Mouse (Mus musculus): Measurements from ENCODE around the gene Sptlc2. TPM values are rescaled to one million over a fixed set of nuclear protein-coding genes. Genes with fewer than 3 reads are reported as not detected.
"Not testable (repeated sequence)": the region's sequence is repeated elsewhere in the genome, so short reads cannot be mapped to it uniquely, and the experiment has no call there.

Gene Sptlc2
- polyA plus RNA-seq, 1 experiment = 35.0 TPM

DNA sequence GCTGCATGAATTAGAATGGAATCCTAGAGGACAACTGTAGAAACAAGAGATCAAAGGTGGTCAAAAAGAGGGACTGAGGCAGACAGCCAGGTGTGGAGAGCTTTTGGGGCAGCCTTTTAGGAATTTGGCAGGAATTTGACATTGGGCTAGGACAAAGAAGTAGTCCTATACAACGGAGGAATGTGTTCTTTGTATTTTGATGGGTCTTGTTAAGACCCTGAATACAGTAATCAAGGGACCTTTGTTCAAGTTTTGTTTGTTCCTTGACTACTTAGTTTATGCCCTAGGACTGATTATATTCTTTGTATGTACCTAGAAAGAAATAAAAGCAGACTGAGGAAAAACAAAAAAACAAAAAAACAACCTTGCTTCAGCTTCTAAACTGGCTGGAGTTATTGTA, 70.2 kb downstream of the Sptlc2 start:
- Histone ChIP-seq H3K27ac (ENCODE audit: insufficient read depth, low read depth, low read length) (no peak overlapping the region), H3K27me3 (replicated peaks; ENCODE audit: control insufficient read depth, insufficient read depth, low read length) (no peaks in the 10 kb centered on the region), H3K4me3 (ENCODE audit: insufficient read depth, low read depth, low read length) (no peak overlapping the region), H3K36me3 (ENCODE audit: control insufficient read depth, insufficient read depth, low read length) (no peaks in the 10 kb centered on the region), H3K4me1 (ENCODE audit: control insufficient read depth, insufficient read depth, low read length) (no peaks in the 10 kb centered on the region)
- 87% methylated on average over 1 of the region's 1 CpGs for WGBS
- no peak for DNase-seq
- TF ChIP-seq CTCF (conservative IDR thresholded peaks at IDR 0.05; ENCODE audit: insufficient read depth, insufficient read length, low read depth, low read length) (no peak), POLR2A (IDR thresholded peaks at IDR 0.05; ENCODE audit: low read depth, low read length) (no peak)

DNA sequence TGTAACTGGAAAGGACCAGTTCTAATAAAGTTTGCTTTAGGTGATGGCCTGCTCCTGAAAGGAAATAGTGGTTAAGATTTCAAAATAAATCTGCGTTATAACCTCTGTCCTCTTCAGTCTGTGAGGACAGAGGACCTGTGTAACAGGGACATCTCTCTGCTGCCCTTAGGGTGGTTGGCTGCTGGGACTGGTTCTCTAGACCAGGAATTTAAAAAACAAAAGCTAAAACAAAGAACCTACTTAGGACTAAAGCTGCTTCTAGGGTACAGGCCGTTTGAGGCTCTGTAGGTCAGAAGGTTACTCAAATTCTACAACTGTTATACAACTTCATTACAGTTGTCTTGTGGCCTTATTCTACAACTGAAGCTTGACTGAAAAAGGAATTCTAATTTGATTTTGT, 75.1 kb downstream of the Sptlc2 start:
- no peak for DNase-seq
- no peak overlapping the region for H3K4me3 ChIP-seq (ENCODE audit: insufficient read depth, low read depth, low read length)
- WGBS = 57% methylated on average over 2 of the region's 2 CpGs
- H3K27ac ChIP-seq (ENCODE audit: insufficient read depth, low read depth, low read length) = no peak overlapping the region
- peaks cover 4% of the 10 kb centered on the region for H3K36me3 ChIP-seq (ENCODE audit: control insufficient read depth, insufficient read depth, low read length)
- no peaks in the 10 kb centered on the region for H3K27me3 ChIP-seq (replicated peaks; ENCODE audit: control insufficient read depth, insufficient read depth, low read length)
- no peaks in the 10 kb centered on the region for H3K4me1 ChIP-seq (ENCODE audit: control insufficient read depth, insufficient read depth, low read length)
- TF ChIP-seq CTCF (conservative IDR thresholded peaks at IDR 0.05; ENCODE audit: insufficient read depth, insufficient read length, low read depth, low read length) = no peak
- no peak for TF ChIP-seq POLR2A (IDR thresholded peaks at IDR 0.05; ENCODE audit: low read depth, low read length)

DNA sequence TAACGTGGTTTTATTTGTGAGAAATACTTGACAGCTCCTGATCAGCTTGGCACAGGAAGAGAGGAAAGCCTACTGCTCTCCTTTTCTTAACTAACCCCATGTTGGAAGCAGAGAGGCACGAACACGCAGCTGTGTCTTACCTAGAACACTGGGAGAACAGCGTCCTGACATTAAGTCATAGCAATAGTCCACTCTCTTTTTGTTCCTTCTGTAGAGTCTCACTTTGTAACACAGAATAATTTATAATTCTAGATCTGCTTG, 81.6 kb downstream of the Sptlc2 start:
- 78% methylated on average over 4 of the region's 4 CpGs for WGBS
- not testable (repeated sequence) for H3K27me3 ChIP-seq (replicated peaks; ENCODE audit: control insufficient read depth, insufficient read depth, low read length); H3K36me3 ChIP-seq (ENCODE audit: control insufficient read depth, insufficient read depth, low read length); DNase-seq; H3K4me1 ChIP-seq (ENCODE audit: control insufficient read depth, insufficient read depth, low read length); H3K27ac ChIP-seq (ENCODE audit: insufficient read depth, low read depth, low read length); H3K4me3 ChIP-seq (ENCODE audit: insufficient read depth, low read depth, low read length)

DNA sequence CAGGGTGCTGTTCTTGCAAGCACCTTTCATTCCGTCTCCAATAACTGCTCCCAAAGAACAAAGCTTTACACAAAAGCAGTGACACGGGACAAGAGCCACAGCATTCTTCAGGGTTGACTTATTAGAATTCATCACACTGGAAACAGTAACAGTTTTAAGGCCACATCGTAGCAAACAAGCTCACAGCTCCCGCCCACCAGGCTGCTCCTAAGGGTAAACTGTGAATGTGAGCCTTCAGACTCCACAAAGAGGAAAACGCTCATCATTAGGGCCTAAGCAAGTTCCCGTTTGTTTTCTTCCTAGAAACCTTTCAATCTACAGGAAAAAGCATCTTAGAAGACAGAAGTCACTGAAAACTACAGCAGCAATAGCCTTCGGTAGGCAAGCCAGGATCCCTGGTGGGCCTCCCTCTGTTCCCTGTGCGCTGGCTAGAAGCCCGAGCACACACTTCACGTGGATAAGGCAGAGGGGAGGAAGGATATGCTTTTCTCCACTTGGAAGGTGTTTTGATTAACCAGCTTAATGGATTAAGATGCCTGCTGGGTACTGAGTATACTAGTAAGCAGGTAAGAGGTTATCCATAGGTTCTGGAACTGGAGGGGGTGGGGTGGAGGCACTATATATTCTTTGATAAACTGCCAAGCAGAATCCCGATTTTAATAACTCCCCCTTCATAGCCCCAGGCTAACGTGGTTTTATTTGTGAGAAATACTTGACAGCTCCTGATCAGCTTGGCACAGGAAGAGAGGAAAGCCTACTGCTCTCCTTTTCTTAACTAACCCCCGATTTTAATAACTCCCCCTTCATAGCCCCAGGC, 82.2 kb downstream of the Sptlc2 start:
- WGBS = 47% methylated on average over 13 of the region's 13 CpGs
- TF ChIP-seq POLR2A (IDR thresholded peaks at IDR 0.05; ENCODE audit: low read depth, low read length) (no peak), CTCF (conservative IDR thresholded peaks at IDR 0.05; ENCODE audit: insufficient read depth, insufficient read length, low read depth, low read length) (no peak)
- Histone ChIP-seq H3K4me3 (ENCODE audit: insufficient read depth, low read depth, low read length) (no peak overlapping the region), H3K27me3 (replicated peaks; ENCODE audit: control insufficient read depth, insufficient read depth, low read length) (no peaks in the 10 kb centered on the region), H3K36me3 (ENCODE audit: control insufficient read depth, insufficient read depth, low read length) (peaks cover 4% of the 10 kb centered on the region), H3K27ac (ENCODE audit: insufficient read depth, low read depth, low read length) (no peak overlapping the region), H3K4me1 (ENCODE audit: control insufficient read depth, insufficient read depth, low read length) (no peaks in the 10 kb centered on the region)
- DNase-seq = no peak

DNA sequence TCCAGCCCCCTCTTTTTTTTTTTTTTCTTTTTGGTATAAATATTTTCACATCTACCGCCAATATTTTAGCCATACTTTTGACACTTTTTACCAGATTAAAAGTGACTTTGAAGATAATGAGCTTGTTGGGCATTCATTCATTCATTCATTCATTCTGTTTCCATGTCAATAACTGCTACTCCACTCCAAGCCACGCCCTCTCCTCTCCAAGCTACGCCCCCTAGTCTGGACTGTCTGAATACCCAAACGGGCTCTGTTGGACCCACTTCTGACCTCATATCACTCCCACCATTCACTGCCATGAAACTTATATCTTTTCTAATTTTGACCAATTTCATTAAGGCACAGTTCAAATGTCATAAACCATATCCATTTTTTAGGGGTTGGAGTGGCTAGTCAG, 87.0 kb downstream of the Sptlc2 start:
- Histone ChIP-seq H3K36me3 (ENCODE audit: control insufficient read depth, insufficient read depth, low read length) (no peaks in the 10 kb centered on the region), H3K4me3 (ENCODE audit: insufficient read depth, low read depth, low read length) (no peak overlapping the region), H3K4me1 (ENCODE audit: control insufficient read depth, insufficient read depth, low read length) (no peaks in the 10 kb centered on the region), H3K27me3 (replicated peaks; ENCODE audit: control insufficient read depth, insufficient read depth, low read length) (0 out of 2 replicates have a peak, but pooled peaks cover 1% of the 10 kb centered on the region), H3K27ac (ENCODE audit: insufficient read depth, low read depth, low read length) (no peak overlapping the region)
- TF ChIP-seq POLR2A (IDR thresholded peaks at IDR 0.05; ENCODE audit: low read depth, low read length) (no peak), CTCF (conservative IDR thresholded peaks at IDR 0.05; ENCODE audit: insufficient read depth, insufficient read length, low read depth, low read length) (no peak)
- 61% methylated on average over 4 of the region's 4 CpGs for WGBS
- DNase-seq = no peak

DNA sequence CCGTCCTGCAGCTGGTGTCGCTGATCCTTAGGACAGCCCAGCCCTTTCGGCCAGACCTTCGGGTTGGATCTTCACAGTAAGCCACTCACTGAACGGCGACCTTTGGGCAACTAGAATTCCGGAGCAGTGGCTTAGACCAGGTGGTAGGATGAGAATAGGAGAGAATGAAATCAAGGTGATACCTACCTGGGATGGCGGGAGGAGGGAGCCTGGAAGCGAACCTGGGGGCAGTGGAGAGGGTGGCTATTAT, 87.8 kb downstream of the Sptlc2 start:
- 3% methylated on average over 9 of the region's 9 CpGs for WGBS

DNA sequence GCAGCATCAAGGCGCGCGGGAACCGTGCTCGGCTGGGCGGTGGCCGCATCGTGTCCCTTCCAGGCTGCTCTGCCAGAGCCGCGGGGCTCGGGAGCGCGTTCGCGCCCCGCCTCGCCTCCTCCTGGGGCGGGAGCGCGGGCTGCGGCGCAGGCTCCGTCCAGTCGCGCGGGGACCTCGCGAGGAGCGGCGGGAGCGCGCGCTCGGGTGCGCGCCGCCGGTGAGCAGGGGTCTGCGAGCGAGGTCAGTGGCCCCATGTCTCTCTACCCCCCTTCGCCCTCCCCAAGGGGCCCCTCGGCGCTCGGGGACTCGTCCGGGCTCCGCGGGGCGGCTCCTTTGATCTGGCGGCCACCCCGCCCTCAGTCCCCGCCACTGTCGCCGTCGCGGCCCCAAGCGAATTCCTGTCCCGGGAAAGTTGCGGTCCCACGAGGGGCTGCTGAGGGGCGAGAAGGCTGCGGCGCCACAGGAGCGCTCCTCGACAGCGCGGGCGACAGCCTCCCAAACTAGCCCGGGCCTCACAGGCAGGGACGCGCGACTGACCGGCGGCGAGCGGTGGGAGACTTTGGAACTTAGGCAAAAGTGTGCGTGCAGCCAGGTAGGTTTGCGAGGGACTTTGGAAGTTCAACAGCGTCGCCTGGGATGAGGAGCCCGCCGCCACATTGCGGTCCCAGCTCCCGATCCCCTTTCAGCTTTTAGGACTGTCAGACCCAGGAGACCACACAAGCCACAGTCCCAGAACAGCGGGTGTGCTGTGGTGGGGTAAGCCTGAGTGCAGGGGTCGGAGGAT, 88.3 kb downstream of the Sptlc2 start, which contains the start of gene Ism2:
Ism2 (minus strand) TSS at position 49 of the 784 bp plus-strand sequence.
- Histone ChIP-seq H3K4me3 (ENCODE audit: insufficient read depth, low read depth, low read length) (peak within 1 kb of the TSS; percentile 45), H3K27ac (ENCODE audit: insufficient read depth, low read depth, low read length) (no peak within 1 kb of the TSS), H3K4me1 (ENCODE audit: control insufficient read depth, insufficient read depth, low read length) (no peaks in the 10 kb centered on the region), H3K27me3 (replicated peaks; ENCODE audit: control insufficient read depth, insufficient read depth, low read length) (0 out of 2 replicates have a peak, but pooled peaks cover 1% of the 10 kb centered on the region), H3K36me3 (ENCODE audit: control insufficient read depth, insufficient read depth, low read length) (no peaks in the 10 kb centered on the region)
- TF ChIP-seq POLR2A (IDR thresholded peaks at IDR 0.05; ENCODE audit: low read depth, low read length) = no peak
- no peak for TF ChIP-seq CTCF (conservative IDR thresholded peaks at IDR 0.05; ENCODE audit: insufficient read depth, insufficient read length, low read depth, low read length)
- DNase-seq = peak; percentile 24
- WGBS = under 1% methylated on average over 85 of the region's 86 CpGs

More for the DNA sequence above, 87.8 kb downstream of the Sptlc2 start:
- Histone ChIP-seq H3K36me3 (ENCODE audit: control insufficient read depth, insufficient read depth, low read length) (no peaks in the 10 kb centered on the region), H3K27ac (ENCODE audit: insufficient read depth, low read depth, low read length) (no peak overlapping the region), H3K4me1 (ENCODE audit: control insufficient read depth, insufficient read depth, low read length) (no peaks in the 10 kb centered on the region), H3K4me3 (ENCODE audit: insufficient read depth, low read depth, low read length) (peak overlapping the region; percentile 45), H3K27me3 (replicated peaks; ENCODE audit: control insufficient read depth, insufficient read depth, low read length) (0 out of 2 replicates have a peak, but pooled peaks cover 1% of the 10 kb centered on the region)
- DNase-seq = peak; percentile 19
- no peak for TF ChIP-seq POLR2A (IDR thresholded peaks at IDR 0.05; ENCODE audit: low read depth, low read length)
- no peak for TF ChIP-seq CTCF (conservative IDR thresholded peaks at IDR 0.05; ENCODE audit: insufficient read depth, insufficient read length, low read depth, low read length)

Measured in kidney, adult 2 months (tissue).